Mouse (Mus musculus): ENCODE data around the gene Nipsnap3a.

GRCm38 (mm10) chr4:52989248-52989647 lies at the start of gene Nipsnap3a:
- TF ChIP-seq CTCF (IDR thresholded peaks at IDR 0.05; ENCODE audit: extremely low read depth, insufficient read depth, low read length) (no peak), POLR2A (IDR thresholded peaks at IDR 0.05; ENCODE audit: extremely low read depth, insufficient read depth, low read length) (no peak)
